Mouse (Mus musculus): ENCODE results near the gene Coq4. TPM values are rescaled to one million over a fixed set of nuclear protein-coding genes. Genes with fewer than 3 reads are reported as not detected.

Coq4 gene
- total and polyA plus RNA-seq, 3 experiments, result 20.2 to 191 (median 21.6) TPM

DNA sequence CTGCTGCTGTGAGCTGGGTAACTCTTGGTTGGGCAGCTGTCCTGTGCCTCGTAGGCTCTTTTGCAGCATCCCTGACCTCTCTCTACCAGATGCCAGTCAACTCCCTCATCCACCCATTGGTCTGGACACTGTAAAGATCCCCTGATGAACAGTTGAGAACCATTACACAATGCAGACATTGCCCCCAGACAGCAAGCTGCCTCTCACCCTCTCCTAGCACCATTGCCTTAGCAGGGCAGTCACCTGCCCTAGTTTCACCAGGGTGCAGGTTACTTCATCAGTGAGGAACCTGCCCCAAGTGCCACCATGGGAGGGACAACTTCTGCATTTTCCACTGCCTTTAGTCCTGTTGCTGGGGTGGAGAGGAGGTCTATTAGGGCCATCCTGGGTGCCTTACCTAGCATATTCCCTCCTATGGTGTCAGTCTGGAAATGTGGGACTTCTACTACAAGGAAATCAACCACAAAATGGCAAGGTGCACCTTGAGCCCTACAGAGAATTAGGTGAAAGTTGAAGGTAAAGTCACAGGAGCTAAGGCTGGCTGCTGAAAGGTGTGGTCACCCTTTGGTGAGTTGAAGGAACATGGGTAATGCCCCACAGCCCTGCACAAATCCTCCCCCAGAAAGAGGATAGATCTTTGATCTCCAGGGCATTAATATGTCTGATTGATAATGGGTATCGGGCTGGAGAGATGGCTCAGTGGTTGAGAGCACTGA lies 5.6 kb downstream of the Coq4 start:
- DNase-seq, result no peak

DNA sequence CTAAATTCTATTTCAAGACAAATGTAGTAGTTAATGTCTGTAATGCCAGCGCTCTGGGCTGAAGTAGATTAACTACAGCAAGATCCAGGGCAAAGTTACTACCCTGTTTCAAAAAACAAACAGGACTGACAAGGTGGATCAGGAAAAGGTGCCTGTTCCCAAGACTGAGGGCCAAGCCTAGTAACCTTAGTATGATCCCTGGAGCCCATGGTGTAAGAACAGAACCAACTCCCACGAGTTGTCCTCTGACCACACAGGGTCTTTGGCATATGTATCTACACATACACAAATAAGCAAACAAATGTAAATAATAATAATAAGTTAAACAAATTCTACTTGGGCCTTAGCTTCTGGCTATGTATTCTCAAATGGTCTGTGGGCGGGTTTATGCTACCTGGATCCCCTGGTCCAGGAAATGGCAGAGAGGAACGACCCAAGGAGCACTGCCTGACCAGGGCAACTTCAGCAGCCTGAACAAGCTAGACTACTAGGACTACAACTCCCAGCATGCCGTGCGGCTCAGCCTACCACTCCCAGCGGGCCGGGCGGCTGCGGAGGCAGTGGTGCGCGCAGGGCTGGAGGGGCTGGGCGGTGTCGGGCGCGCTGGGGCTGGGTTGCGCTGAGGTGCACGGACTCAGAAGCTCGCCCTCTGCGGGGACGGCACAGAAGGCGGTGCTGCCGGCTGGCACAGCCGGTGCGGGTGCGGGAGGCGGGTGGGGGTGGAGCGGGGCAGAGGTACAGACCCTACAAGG lies 15.0 kb downstream of the Coq4 start, which contains the start of gene Slc27a4:
Gene Slc27a4 (plus strand): TSS at position 560 of the 752 bp plus-strand sequence.
- DNase-seq, result peak; percentile 98

DNA sequence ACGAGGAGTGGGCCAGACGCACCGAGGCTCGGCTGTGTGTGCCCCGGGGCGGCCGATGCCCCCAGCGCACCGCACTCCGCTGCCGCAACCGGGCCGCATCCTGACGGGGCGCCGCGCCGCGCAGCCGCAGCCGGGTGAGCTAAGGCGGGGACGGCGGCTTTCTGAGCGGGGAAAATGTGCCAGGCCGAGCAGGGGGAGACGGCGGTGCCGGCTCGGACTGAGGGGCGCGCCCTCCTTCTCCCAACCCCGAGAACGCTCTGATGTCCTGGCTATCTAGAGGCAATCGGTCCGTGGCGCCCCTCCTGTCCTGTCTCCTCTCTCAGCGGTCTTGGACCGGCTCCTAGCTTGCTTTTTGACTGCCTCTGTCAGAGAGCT lies 15.5 kb downstream of the Coq4 start:
- DNase-seq, result no peak

DNA sequence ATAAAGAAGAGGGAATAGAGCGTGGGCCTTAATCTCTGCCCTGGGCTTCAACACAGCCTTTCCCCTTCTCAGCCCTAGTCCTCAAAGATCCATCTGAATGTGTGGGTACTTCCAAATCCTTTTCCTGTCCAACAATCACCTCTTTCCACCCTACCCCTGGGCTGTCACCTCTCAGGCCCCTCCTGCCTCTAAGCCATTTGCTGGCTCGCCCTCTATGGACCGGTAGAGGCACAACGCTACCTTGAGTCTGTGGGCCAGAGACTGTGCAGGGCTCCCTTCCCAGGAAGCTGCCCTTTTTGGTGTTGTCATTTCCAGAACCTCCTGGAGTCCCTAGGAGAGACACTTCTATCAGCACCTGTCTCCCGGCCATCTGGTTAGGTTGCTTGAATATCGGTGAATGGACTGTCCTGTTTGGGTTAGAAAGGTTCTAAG lies 16.1 kb downstream of the Coq4 start:
- peak; percentile 33 for DNase-seq

DNA sequence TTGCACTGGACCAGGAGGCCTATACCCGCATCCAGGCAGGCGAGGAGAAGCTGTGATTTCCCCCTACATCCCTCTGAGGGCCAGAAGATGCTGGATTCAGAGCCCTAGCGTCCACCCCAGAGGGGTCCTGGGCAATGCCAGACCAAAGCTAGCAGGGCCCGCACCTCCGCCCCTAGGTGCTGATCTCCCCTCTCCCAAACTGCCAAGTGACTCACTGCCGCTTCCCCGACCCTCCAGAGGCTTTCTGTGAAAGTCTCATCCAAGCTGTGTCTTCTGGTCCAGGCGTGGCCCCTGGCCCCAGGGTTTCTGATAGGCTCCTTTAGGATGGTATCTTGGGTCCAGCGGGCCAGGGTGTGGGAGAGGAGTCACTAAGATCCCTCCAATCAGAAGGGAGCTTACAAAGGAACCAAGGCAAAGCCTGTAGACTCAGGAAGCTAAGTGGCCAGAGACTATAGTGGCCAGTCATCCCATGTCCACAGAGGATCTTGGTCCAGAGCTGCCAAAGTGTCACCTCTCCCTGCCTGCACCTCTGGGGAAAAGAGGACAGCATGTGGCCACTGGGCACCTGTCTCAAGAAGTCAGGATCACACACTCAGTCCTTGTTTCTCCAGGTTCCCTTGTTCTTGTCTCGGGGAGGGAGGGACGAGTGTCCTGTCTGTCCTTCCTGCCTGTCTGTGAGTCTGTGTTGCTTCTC lies 28.5 kb downstream of the Coq4 start:
- DNase-seq, result no peak

DNA sequence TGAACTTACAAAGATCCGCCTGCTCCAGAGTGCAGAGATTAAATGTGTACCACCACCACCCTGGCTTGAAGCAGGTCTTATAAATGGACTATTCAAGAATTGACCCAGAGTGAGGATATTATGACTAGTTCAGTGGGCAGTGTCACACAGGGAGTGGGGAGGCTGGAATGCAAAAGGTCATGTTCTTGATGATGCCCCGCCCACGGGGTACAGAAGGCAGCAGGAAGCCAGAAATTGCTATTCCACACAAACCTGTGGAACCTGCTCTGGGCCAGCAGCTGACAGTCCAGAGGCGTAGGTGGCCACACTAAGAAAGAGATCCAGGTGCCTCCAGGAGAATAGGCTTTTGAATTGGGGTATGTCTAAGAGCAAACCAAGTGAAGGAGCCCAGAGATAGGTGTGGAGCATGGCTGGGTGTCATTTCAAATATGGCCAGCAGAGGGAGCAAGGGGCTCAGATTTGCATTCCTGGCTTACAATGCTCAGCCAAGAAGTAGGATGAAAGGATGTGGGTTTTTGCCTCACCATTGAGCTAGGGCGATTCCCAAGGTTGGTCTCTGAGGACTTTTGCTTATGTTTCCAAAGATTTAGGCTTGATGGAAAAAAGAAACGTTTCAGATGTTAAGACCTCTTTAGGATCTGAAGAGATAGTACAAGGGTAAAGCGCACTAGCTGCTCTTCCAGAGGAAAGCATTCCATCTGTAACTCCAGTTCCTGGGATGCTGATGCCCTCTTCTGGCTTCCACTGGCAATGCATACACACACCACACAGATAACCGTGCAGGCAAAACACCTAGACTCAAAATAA lies 30.3 kb downstream of the Coq4 start:
- DNase-seq, result peak; percentile 86

GRCm38 (mm10) chr2:29819363-29819762 lies 32.1 kb downstream of the Coq4 start:
- DNase-seq, result no peak

DNA sequence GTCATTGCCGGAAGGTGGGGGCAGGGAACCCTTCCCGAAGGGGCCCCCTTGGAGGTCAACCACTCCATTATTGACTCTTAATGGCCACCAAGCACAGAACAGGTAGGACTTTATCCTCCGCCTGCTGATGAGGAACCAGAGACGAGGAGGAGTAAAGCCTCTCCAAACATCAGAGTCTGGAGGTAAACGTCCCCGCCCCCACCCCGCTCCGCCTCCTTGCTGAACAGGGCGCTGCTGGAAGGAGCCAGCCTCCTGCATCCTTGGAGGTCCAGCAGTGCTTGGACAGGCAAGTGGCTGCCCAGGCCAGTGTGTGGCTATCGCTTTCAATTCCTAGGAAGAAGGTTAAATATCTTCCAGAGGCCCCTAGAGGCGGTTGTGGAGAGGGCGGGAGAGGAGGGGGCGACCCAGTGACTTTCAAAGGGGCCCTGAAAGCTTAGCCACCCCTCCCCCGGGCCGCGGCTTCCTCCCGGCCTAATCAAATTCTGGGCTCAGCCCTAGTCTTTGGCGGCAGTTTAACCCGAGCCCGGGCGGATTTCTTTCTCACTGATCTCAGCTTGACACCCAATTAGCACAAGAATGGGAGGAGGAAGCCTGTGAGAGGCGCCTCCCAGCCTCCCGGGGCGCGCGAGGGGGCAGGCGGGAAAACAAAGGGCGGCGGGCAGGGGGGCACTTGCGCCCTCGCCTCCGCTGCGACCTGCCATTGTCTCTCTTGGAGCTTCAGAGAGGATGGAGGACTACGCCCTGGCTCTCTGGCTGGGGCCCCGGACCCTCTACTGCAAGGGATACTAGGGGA lies 32.9 kb downstream of the Coq4 start, which contains the start of gene Urm1:
Gene Urm1 (plus strand): TSS at position 51 of the 793 bp plus-strand sequence.
- peak; percentile 61 for DNase-seq

DNA sequence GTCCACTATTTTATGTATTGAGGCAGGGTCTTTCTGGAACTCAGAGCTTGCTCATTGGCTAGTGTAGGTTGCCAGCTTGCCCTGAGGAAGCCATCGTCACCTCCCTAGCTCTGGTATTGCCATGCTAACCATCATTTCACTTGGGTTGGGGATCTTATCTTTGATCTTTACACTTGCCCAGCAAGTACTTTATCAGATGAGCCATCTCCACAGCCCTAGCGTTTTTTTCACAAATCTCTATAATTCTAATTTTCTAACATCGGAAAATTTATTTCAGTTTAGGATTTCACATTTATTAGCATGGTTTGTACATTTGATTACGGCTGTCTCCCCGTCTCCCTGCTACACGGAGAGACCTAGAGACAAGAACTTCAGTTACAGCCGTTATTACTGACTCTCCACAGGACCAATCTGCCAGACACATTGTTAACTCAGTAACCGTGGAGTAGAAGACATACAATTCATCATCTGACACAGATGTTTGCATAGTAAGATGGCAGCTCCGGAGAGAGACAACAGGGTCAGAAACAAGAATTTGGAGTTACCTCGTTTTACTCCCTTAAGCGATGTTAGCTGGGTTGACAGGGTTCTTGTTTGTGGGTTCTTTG lies 39.1 kb downstream of the Coq4 start:
- no peak for DNase-seq

GRCm38 (mm10) chr2:29826926-29827708 lies 39.8 kb downstream of the Coq4 start:
- peak; percentile 97 for DNase-seq

GRCm38 (mm10) chr2:29827709-29828024 lies 40.4 kb downstream of the Coq4 start:
- DNase-seq, result no peak

DNA sequence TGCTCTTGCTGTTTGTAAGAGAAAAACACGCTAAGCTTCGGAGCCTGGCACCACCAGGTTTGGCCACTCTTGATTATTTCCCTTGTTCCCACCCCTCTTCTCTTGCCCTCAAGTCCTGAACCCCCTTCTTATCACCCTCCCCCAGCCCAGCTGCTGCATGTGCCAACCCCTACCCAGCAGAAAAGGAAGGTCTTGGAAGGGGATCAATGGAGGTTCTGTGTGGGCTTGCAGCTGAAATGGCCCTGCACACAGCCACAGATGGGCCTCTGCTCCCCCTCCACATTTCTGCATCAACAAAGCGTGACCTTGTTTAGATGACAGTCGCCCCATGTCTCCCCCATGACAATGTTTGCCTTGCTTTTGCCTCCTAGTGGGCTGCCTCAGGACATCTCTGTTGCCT lies 43.8 kb downstream of the Coq4 start:
- no peak for DNase-seq

DNA sequence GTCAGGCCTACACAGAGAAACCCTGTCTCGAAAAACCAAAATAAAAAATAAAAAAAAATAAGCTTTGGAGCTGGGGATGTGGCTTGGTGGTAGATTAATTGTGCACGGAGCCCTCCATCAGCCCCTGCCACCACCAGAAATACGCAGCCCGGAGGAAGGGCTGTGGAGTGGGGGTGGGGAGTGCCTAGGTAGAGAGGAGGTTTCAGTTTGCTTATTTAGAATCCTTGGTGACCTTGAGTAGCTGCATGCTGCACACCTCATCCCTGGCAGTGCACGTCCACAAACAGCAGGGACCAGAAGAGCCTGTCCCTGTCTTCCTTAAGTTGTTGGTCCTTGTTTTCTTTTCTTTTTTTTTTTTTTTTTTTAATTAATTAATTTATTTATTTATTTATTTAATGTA lies 46.5 kb downstream of the Coq4 start:
- no peak for DNase-seq

GRCm38 (mm10) chr2:29835391-29835899 lies 48.2 kb downstream of the Coq4 start:
- no peak for DNase-seq

DNA sequence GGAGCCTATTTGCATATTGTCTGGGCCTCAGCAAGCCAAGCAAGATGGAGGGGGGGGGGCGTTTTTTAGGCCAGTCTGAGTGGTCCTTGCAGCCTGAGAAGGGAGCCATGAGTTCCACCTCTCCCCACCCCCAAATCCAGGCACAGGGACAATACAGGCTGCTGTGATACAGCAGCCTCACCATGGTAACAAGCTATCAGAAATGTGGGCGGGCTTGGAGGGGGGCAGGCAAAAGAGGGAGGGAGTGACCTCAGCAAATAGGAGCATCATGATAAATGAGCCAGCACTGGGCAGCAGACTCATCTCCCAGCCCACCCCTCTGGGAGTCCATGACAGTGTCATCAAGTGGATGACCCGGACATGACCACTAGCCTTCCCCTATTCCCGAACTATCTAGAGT lies 52.2 kb downstream of the Coq4 start:
- no peak for DNase-seq

- DNase-seq, result no peak
These were observed 56.2 kb downstream of the Coq4 start for GRCm38 (mm10) chr2:29843231-29844105.

- no peak for DNase-seq
These were observed 56.8 kb downstream of the Coq4 start for GRCm38 (mm10) chr2:29844115-29844514.

DNA sequence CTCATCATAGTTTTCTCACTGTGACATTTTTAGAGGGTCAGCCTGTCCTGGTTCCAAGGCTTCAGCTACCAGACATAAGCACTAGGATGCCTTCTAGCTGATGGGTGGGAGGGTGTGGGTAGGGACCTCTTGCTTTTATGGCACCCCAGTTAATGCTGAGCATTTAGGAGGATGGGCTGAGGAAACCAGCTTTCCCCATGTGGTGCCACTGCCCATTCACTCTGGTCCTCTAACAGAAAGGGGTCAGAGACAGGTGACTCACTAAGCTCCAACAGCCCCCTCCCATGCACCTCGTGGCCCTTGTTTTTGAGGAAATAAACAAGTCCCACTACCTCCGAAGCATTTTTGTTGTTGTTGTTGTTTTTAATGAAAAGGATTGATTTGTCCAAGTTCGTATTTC lies 57.4 kb downstream of the Coq4 start:
- DNase-seq, result no peak

DNA sequence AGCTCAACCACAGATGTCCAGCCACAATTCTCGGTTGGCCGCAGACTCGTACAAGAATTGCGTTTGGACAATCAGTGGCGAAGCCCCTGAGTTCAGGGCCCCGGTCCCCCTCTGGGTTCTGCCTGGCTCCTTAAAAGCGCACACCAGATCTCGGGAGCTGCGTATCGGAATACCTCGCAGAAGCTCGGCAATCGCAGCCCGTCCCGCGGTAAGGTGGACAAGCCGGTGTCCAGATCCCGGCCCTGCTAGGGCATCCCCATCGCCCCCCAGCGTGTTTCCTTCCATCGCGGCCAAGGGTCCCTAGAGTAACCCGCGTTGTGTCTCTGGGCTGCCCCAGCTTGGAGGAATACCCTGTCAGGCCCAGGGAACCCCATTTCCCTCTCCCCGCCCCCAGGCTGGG lies 58.3 kb downstream of the Coq4 start:
- DNase-seq, result no peak

All from adrenal gland, adult 2 months (tissue).